Mouse (Mus musculus) MEL (cell line): ENCODE measurements around the gene Cdcp1. TPM values are rescaled to one million over a fixed set of nuclear protein-coding genes. Genes with fewer than 3 reads are reported as not detected.

Experiments
- DNase-seq: peaks from one replicate; pipeline ENCODE4 v3.0.0; 2011; ENCODE audit warnings: low read depth, low spot score
- H3K27ac ChIP-seq: 2 replicates; pipeline ENCODE4 v1.5.1; 2012; ENCODE audit warnings: low read depth, mild to moderate bottlenecking, control low read depth, low read length, moderate library complexity; ENCODE audit not compliant: control insufficient read depth
- H3K27me3 ChIP-seq, 2 experiments: fragments of 150-350 bp in 1 of 2; sonication (generic) in 1 of 2; 2 replicates each; pipeline ENCODE4 v1.6.1; 2012; ENCODE audit warnings: low read length in 2 of 2, mild to moderate bottlenecking in 2 of 2, improper control_type of control experiment in 1 of 2, moderate library complexity in 1 of 2; ENCODE audit not compliant: insufficient read depth in 2 of 2, control insufficient read depth in 1 of 2
- H3K36me3 ChIP-seq, 2 experiments: 2 replicates each; pipeline ENCODE4 v1.6.1; 2012 to 2014; ENCODE audit warnings: low read length in 2 of 2, improper control_type of control experiment in 1 of 2, inconsistent platforms in 1 of 2, mild to moderate bottlenecking in 1 of 2; ENCODE audit not compliant: insufficient read depth in 2 of 2, control insufficient read depth in 1 of 2
- H3K4me1 ChIP-seq, 2 experiments: fragments of 150-350 bp in 1 of 2; sonication (generic) in 1 of 2; 2 replicates each; pipeline ENCODE4 v1.6.1; 2012; ENCODE audit warnings: low read length in 2 of 2, improper control_type of control experiment in 1 of 2, mild to moderate bottlenecking in 1 of 2; ENCODE audit not compliant: insufficient read depth in 2 of 2, control insufficient read depth in 1 of 2
- H3K4me3 ChIP-seq, 2 experiments: fragments of 150-350 bp in 1 of 2; sonication (generic) in 1 of 2; 2 replicates each; pipeline ENCODE4 v1.5.1; 2012; ENCODE audit warnings: low read depth in 2 of 2, low read length in 2 of 2, mild to moderate bottlenecking in 2 of 2, moderate library complexity in 2 of 2, control low read depth in 1 of 2, improper control_type of control experiment in 1 of 2; ENCODE audit not compliant: control insufficient read depth in 1 of 2, insufficient read depth in 1 of 2
- H3K79me2 ChIP-seq: 2 replicates; pipeline ENCODE4 v1.6.1; 2012; ENCODE audit warnings: mild to moderate bottlenecking, low read length, moderate library complexity; ENCODE audit not compliant: control insufficient read depth, poor library complexity, insufficient read depth
- H3K9ac ChIP-seq: 2 replicates; pipeline ENCODE4 v1.6.1; 2012; ENCODE audit warnings: low read depth, mild to moderate bottlenecking, control low read depth, low read length, moderate library complexity; ENCODE audit not compliant: control insufficient read depth, poor library complexity, severe bottlenecking
- H3K9me3 ChIP-seq: fragments of 150-350 bp; sonication (generic); replicated peaks from 2 replicates; pipeline ENCODE4 v1.6.1; 2012; ENCODE audit warnings: mild to moderate bottlenecking, low read length, improper control_type of control experiment, moderate library complexity; ENCODE audit not compliant: insufficient read depth
- CHD1 ChIP-seq: IDR thresholded peaks from 2 replicates; pipeline ENCODE4 v1.6.1; 2012; ENCODE audit warnings: low read depth, mild to moderate bottlenecking, inconsistent platforms, low read length, improper control_type of control experiment
- CHD2 ChIP-seq: IDR thresholded peaks from 2 replicates; pipeline ENCODE4 v1.6.1; 2011; ENCODE audit warnings: low read length, improper control_type of control experiment
- CTCF ChIP-seq, 3 experiments: IDR thresholded peaks in 2 of 3; conservative IDR thresholded peaks in 1 of 3; 2 replicates each; pipeline ENCODE4 v1.5.1; 2011 to 2012; ENCODE audit warnings: low read length in 3 of 3, low read depth in 2 of 3, mild to moderate bottlenecking in 2 of 3, improper control_type of control experiment in 1 of 3, inconsistent platforms in 1 of 3, mixed read lengths in 1 of 3, moderate library complexity in 1 of 3; ENCODE audit not compliant: control insufficient read depth in 1 of 3, insufficient read depth in 1 of 3, poor library complexity in 1 of 3, severe bottlenecking in 1 of 3
- ETS1 ChIP-seq: IDR thresholded peaks from 2 replicates; pipeline ENCODE4 v1.6.1; 2012; ENCODE audit warnings: low read depth, mild to moderate bottlenecking, inconsistent platforms, low read length, improper control_type of control experiment, moderate library complexity
- GABPA ChIP-seq: IDR thresholded peaks from 2 replicates; pipeline ENCODE4 v1.6.1; 2012; ENCODE audit warnings: low read depth, mild to moderate bottlenecking, inconsistent platforms, low read length, improper control_type of control experiment, moderate library complexity
- HCFC1 ChIP-seq: IDR thresholded peaks from 2 replicates; pipeline ENCODE4 v1.6.1; 2012; ENCODE audit warnings: low read depth, mild to moderate bottlenecking, inconsistent platforms, low read length, improper control_type of control experiment, moderate library complexity
- JUND ChIP-seq: IDR thresholded peaks from 2 replicates; pipeline ENCODE4 v1.6.1; 2011; ENCODE audit warnings: low read depth, mild to moderate bottlenecking, improper control_type of control experiment, low read length
- KAT2A ChIP-seq: conservative IDR thresholded peaks from 2 replicates; pipeline ENCODE4 v1.6.1; 2012; ENCODE audit warnings: low read depth, low read length, improper control_type of control experiment, inconsistent platforms
- MAFK ChIP-seq: IDR thresholded peaks from 2 replicates; pipeline ENCODE4 v1.6.1; 2011; ENCODE audit warnings: low read depth, mild to moderate bottlenecking, low read length, improper control_type of control experiment, borderline replicate concordance
- MAZ ChIP-seq: IDR thresholded peaks from 2 replicates; pipeline ENCODE4 v1.6.1; 2012; ENCODE audit warnings: low read depth, mild to moderate bottlenecking, inconsistent platforms, low read length, improper control_type of control experiment
- MXI1 ChIP-seq: IDR thresholded peaks from 2 replicates; pipeline ENCODE4 v1.6.1; 2011; ENCODE audit warnings: mild to moderate bottlenecking, low read depth, low read length, improper control_type of control experiment
- NELFE ChIP-seq: IDR thresholded peaks from 2 replicates; pipeline ENCODE4 v1.6.1; 2011; ENCODE audit warnings: low read depth, low read length, improper control_type of control experiment
- POLR2A ChIP-seq, 2 experiments: IDR thresholded peaks; 2 replicates each; pipeline ENCODE4 v1.6.1; 2011 to 2012; ENCODE audit warnings: low read length in 2 of 2, mild to moderate bottlenecking in 2 of 2, control low read depth in 1 of 2, improper control_type of control experiment in 1 of 2, low read depth in 1 of 2, moderate library complexity in 1 of 2; ENCODE audit not compliant: control insufficient read depth in 1 of 2, insufficient read depth in 1 of 2, poor library complexity in 1 of 2
- POLR2AphosphoS2 ChIP-seq: IDR thresholded peaks from 2 replicates; pipeline ENCODE4 v1.6.1; 2011; ENCODE audit warnings: low read length, improper control_type of control experiment
- RAD21 ChIP-seq: IDR thresholded peaks from 2 replicates; pipeline ENCODE4 v1.6.1; 2011; ENCODE audit warnings: mild to moderate bottlenecking, low read depth, low read length, improper control_type of control experiment
- TAL1 ChIP-seq: IDR thresholded peaks from 2 replicates; pipeline ENCODE4 v1.6.1; 2012; ENCODE audit warnings: mild to moderate bottlenecking, inconsistent platforms, low read length, moderate library complexity, mixed read lengths
- USF2 ChIP-seq, 2 experiments: IDR thresholded peaks; 2 replicates each; pipeline ENCODE4 v1.6.1; 2011 to 2012; ENCODE audit warnings: improper control_type of control experiment in 2 of 2, low read length in 2 of 2, borderline replicate concordance in 1 of 2, inconsistent platforms in 1 of 2, low read depth in 1 of 2, mild to moderate bottlenecking in 1 of 2; ENCODE audit not compliant: insufficient read depth in 1 of 2
- ZMIZ1 ChIP-seq: IDR thresholded peaks from 2 replicates; pipeline ENCODE4 v1.6.1; 2012; ENCODE audit warnings: low read depth, mild to moderate bottlenecking, inconsistent platforms, low read length, improper control_type of control experiment, moderate library complexity
- polyA plus RNA-seq, 2 experiments: library from polyadenylated mRNA; stranded (reverse) in 1 of 2; unstranded in 1 of 2; fragments of >175 nt in 1 of 2; fragments of >200 nt in 1 of 2; gene quantifications; 2 replicates each; pipeline versions ENCODE4 v1.2.1 to v1.2.4; 2012; ENCODE audit warnings: low replicate concordance in 2 of 2, low read depth in 1 of 2; ENCODE audit not compliant: insufficient read length in 2 of 2, insufficient read depth in 1 of 2, missing spikeins in 1 of 2
- total RNA-seq: library from RNA; depleted of rRNA; stranded (reverse); fragments of 300-350 nt; gene quantifications from 2 replicates; pipeline ENCODE4 v1.2.3, GENCODE M21; 2012

Gene Cdcp1
- total and polyA plus RNA-seq, 3 experiments = not detected

DNA sequence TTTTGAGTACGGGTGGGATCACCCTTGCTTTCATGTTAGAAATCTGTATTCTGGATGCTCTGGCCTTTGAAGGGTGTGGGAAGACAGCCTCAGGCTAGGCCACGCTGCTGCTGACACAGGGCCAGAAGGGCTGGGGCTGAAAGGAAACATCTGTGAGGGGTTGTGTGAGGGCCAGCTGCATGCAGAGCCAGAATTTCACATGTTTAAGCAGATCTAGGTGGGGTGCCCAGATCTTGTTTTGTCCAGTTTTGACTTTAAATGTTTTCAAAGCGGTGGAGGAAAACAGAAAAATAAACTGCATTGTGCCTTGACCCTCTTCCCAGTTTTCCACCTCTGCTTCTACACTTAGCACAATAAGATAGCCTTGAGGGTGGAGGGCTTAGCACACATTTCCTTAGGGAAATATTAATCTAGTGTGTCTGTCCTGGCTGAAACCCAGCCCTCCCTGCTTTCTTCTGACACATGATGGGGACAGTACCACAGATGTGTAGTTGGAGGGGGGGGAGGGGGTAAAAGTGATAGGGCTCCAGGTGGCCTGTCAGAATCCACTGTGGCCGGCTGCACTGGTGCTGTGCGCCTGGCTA lies 76.9 kb downstream of the Cdcp1 start:
- Histone ChIP-seq H3K36me3 (peaks cover 0 to 8% of the 10 kb centered on the region in 2 experiments; a peak in 2 of 4 replicates), H3K4me1 (no peaks in the 10 kb centered on the region)

DNA sequence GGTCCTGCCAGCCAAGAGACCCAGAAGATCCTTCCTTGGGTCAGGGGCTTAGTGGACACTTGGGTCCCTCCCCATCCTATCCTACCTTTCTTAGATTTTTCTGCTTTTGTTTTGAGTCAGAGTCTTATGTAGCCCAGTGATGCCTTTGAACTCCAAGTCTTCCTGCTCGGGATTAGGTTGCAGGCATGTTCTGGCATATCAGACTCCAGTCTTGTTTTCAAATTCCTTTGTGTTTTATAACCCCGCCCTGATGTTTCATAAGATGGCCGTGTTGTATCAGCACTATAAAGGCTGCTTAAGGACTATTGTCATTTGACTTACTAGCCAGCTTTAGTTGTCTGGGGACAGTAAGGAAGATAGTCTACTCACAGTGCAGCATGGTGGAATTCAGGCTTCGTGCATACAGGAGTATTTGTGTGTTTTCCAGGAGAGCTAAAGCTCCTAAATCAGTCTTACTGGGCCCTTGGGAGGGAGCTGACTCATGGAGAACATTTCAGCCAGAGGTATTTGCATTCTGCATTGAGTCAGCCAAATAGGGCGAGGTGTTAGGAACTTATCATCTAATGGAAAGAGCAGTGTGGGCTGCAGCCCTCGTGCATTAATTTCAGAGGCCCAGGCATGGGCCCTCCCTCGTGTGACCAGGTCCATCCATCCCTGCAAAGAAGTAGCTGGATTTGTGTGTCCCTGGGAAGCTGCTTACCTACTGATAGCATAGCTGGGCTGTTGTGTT lies 78.7 kb downstream of the Cdcp1 start:
- Histone ChIP-seq H3K27me3 (no peaks in the 10 kb centered on the region), H3K9me3 (no peaks in the 10 kb centered on the region), H3K79me2 (no peaks in the 10 kb centered on the region), H3K36me3 (peaks cover 0 to 15% of the 10 kb centered on the region in 2 experiments; a peak in 2 of 4 replicates), H3K4me3 (no peak overlapping the region), H3K9ac (no peak overlapping the region), H3K27ac (no peak overlapping the region), H3K4me1 (no peaks in the 10 kb centered on the region)
- DNase-seq = no peak
- no peak for TF ChIP-seq RAD21
- no peak for TF ChIP-seq TAL1
- no peak for TF ChIP-seq ZMIZ1
- no peak for TF ChIP-seq CTCF (IDR thresholded peaks at IDR 0.05 in 2 of 3, conservative IDR thresholded peaks at IDR 0.05 in 1 of 3; ENCODE audit: control insufficient read depth in 1 of 3, insufficient read depth in 1 of 3, low read depth in 2 of 3, low read length in 3 of 3, poor library complexity in 1 of 3, severe bottlenecking in 1 of 3)
- TF ChIP-seq HCFC1 = no peak
- TF ChIP-seq MAZ = no peak
- TF ChIP-seq USF2 (IDR thresholded peaks at IDR 0.05; ENCODE audit: borderline replicate concordance in 1 of 2, insufficient read depth in 1 of 2, low read depth in 1 of 2, low read length in 2 of 2) = no peak
- no peak for TF ChIP-seq NELFE
- no peak for TF ChIP-seq MAFK
- no peak for TF ChIP-seq CHD2
- TF ChIP-seq MXI1 = no peak
- no peak for TF ChIP-seq CHD1
- TF ChIP-seq KAT2A = no peak

More for the DNA sequence above, 76.9 kb downstream of the Cdcp1 start:
- H3K4me3 ChIP-seq = no peak overlapping the region
- no peak overlapping the region for H3K27ac ChIP-seq
- TF ChIP-seq POLR2A (IDR thresholded peaks at IDR 0.05; ENCODE audit: control insufficient read depth in 1 of 2, insufficient read depth in 1 of 2, low read depth in 1 of 2, low read length in 2 of 2, poor library complexity in 1 of 2) (no peak), JUND (no peak), ETS1 (no peak), GABPA (no peak), POLR2AphosphoS2 (0 out of 2 replicates have a peak, but pooled peaks have one; percentile 28)
- no peak for DNase-seq
- no peak overlapping the region for H3K9ac ChIP-seq
- no peaks in the 10 kb centered on the region for H3K9me3 ChIP-seq
- H3K27me3 ChIP-seq = no peaks in the 10 kb centered on the region
- no peaks in the 10 kb centered on the region for H3K79me2 ChIP-seq
